Mouse (Mus musculus) bone marrow, adult 2 months (tissue): Measurements from ENCODE around the gene Slc17a1.

Source experiments
- CTCF ChIP-seq: fragments of 200-500 bp; IDR thresholded peaks from 2 replicates; pipeline ENCODE4 v1.5.1; 2011; ENCODE audit warnings: low read length, control low read depth; ENCODE audit not compliant: control insufficient read depth, insufficient read depth
- POLR2A ChIP-seq: fragments of 200-500 bp; IDR thresholded peaks from 2 replicates; pipeline ENCODE4 v1.6.1; 2011; ENCODE audit warnings: low read depth, mild to moderate bottlenecking, control low read depth, low read length, borderline replicate concordance; ENCODE audit not compliant: control insufficient read depth

- TF ChIP-seq POLR2A (no peak), CTCF (no peak)
Measured at GRCm38 (mm10) chr13:23873141-23873540, 5.6 kb downstream of the Slc17a1 start.
